Comparison of ENCODE assay signal across 27 mouse cellular contexts in the genomic region with DNA sequence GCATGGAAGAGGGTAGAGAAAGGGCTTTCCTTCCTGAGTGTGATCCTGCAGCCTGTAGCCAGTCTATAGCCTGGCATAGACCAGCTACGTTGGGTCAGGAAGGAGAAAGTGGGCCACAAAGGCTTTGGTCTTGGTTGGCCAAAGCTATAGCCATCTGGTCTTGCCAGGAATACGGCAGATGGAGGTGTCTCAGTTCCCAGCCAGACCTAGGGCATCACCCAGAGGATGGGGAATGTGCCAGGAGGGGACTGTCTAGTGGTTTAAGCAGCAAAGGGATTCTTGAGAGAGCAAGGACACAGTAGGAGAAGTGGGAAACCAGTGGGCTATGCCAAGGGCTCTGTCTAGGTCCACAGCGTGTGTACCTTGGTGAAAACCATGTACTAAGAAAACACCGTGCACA.
DNase-seq lines count a peak whose midpoint lies in the region; ATAC-seq lines count a peak whose summit lies in the region.
"Had no signal": no experiment of that assay in that cellular context is flagged by ENCODE, and none has a peak within 500 bp of the region (broad histone marks: within the 10 kb centered on the region; RNA-seq: fewer than 3 reads in every experiment).

No protein-coding gene starts in this region.

- no peak for DNase-seq in hindbrain, embryonic 10.5 days (ENCODE audit: low spot score)
- peak; percentile 90 for DNase-seq in cerebellum, adult 8-10 months
- DNase-seq in cerebellum, postnatal 25 days, result peak; percentile 90 to 93
- DNase-seq in testis, postnatal 14 days (ENCODE audit: low spot score), result no peak
- DNase-seq: adrenal gland, postnatal 10 days; gastrocnemius, postnatal 25 days; heart, postnatal 36 days; kidney, adult 2 months; kidney, postnatal 10 days; layer of hippocampus, postnatal 36 days; liver; lung, postnatal 14 days; thymus, postnatal 4 days had no signal

- no peaks in the 10 kb centered on the region for H3K4me1 ChIP-seq in hindbrain, embryonic 16.5 days (ENCODE audit: control insufficient read depth, insufficient read depth, low read depth, low read length)
- H3K4me1 ChIP-seq in hindbrain, embryonic 10.5 days (replicated peaks), result no peaks in the 10 kb centered on the region
- H3K4me1 ChIP-seq: embryonic facial prominence, embryonic 10.5 days; embryonic facial prominence, embryonic 15.5 days; hindbrain, embryonic 15.5 days; neural tube, embryonic 13.5 days had no signal

- 81% methylated on average over 4 of the region's 4 CpGs for WGBS in hindbrain, embryonic 16.5 days
- WGBS in hindbrain, embryonic 10.5 days, result 87% methylated on average over 4 of the region's 4 CpGs

- no peak overlapping the region for H3K27ac ChIP-seq in hindbrain, embryonic 16.5 days (ENCODE audit: low read depth, low read length)
- H3K27ac ChIP-seq in hindbrain, embryonic 10.5 days, result no peak overlapping the region
- H3K27ac ChIP-seq: embryonic facial prominence, embryonic 10.5 days; embryonic facial prominence, embryonic 15.5 days; hindbrain, embryonic 15.5 days; intestine, embryonic 15.5 days; liver, embryonic 14.5 days; neural tube, embryonic 13.5 days had no signal

- H3K9me3 ChIP-seq in hindbrain, embryonic 16.5 days (ENCODE audit: control insufficient read depth, low read length), result no peaks in the 10 kb centered on the region
- no peaks in the 10 kb centered on the region for H3K9me3 ChIP-seq in hindbrain, embryonic 10.5 days
- H3K9me3 ChIP-seq: embryonic facial prominence, embryonic 10.5 days; embryonic facial prominence, embryonic 15.5 days; hindbrain, embryonic 15.5 days; intestine, embryonic 15.5 days; neural tube, embryonic 13.5 days had no signal

- H3K4me2 ChIP-seq in hindbrain, embryonic 16.5 days (ENCODE audit: low read length), result no peak overlapping the region
- H3K4me2 ChIP-seq: embryonic facial prominence, embryonic 15.5 days; heart, embryonic 11.5 days; hindbrain, embryonic 15.5 days; intestine, embryonic 15.5 days; lung, embryonic 14.5 days; midbrain, embryonic 11.5 days; neural tube, embryonic 13.5 days had no signal

- H3K36me3 ChIP-seq in hindbrain, embryonic 16.5 days (ENCODE audit: control insufficient read depth, insufficient read depth, low read length), result no peaks in the 10 kb centered on the region
- H3K36me3 ChIP-seq in hindbrain, embryonic 10.5 days, result no peaks in the 10 kb centered on the region
- H3K36me3 ChIP-seq: embryonic facial prominence, embryonic 10.5 days; embryonic facial prominence, embryonic 15.5 days; G1E; hindbrain, embryonic 15.5 days; intestine, embryonic 15.5 days; neural tube, embryonic 13.5 days had no signal

- 0 out of 2 replicates have a peak, but pooled peaks have one; percentile 27 for ATAC-seq in hindbrain, embryonic 16.5 days
- ATAC-seq in cerebellum, adult (ENCODE audit: insufficient number of reproducible peaks, low FRiP score, low TSS enrichment), result peak; percentile 73
- ATAC-seq in erythroid progenitor cell, adult 5-6 weeks (replicated peaks; ENCODE audit: low FRiP score, poor library complexity, severe bottlenecking), result no peak
- ATAC-seq: forebrain, embryonic 14.5 days had no signal

- H3K4me3 ChIP-seq in hindbrain, embryonic 16.5 days (ENCODE audit: low read length), result no peak overlapping the region
- no peak overlapping the region for H3K4me3 ChIP-seq in hindbrain, embryonic 10.5 days
- H3K4me3 ChIP-seq: embryonic facial prominence, embryonic 10.5 days; embryonic facial prominence, embryonic 15.5 days; hindbrain, embryonic 15.5 days; intestine, embryonic 15.5 days; neural tube, embryonic 13.5 days had no signal

- no peaks in the 10 kb centered on the region for H3K27me3 ChIP-seq in hindbrain, embryonic 16.5 days (replicated peaks; ENCODE audit: control insufficient read depth, insufficient read depth, low read length)
- no peaks in the 10 kb centered on the region for H3K27me3 ChIP-seq in hindbrain, embryonic 10.5 days (ENCODE audit: insufficient read depth, poor library complexity, severe bottlenecking)
- H3K27me3 ChIP-seq: embryonic facial prominence, embryonic 15.5 days; hindbrain, embryonic 15.5 days; intestine, embryonic 15.5 days; neural tube, embryonic 13.5 days had no signal

- no peak overlapping the region for H3K9ac ChIP-seq in hindbrain, embryonic 16.5 days (ENCODE audit: low read depth, low read length)
- H3K9ac ChIP-seq: embryonic facial prominence, embryonic 15.5 days; hindbrain, embryonic 15.5 days; intestine, embryonic 15.5 days; liver, embryonic 14.5 days; lung, embryonic 14.5 days; neural tube, embryonic 13.5 days had no signal

Comparison
In these comparisons a context has a peak if more than half of its experiments do, and no peak if none do; other contexts are left out.
1. DNase-seq: peak in cerebellum, adult 8-10 months (single experiment) and cerebellum, postnatal 25 days (2 of 2); none in hindbrain, embryonic 10.5 days (single experiment) and testis, postnatal 14 days (single experiment).